Mouse (Mus musculus): Measurements from ENCODE around the gene Mtch1.
"Not testable (repeated sequence)": the region's sequence is repeated elsewhere in the genome, so short reads cannot be mapped to it uniquely, and the experiment has no call there.

Gene Mtch1

GRCm38 (mm10) chr17:29336266-29336990 is 11.3 kb downstream of the Mtch1 start:
- DNase-seq (ENCODE audit: low spot score in 2 of 2) = no peak

- no peak for DNase-seq (ENCODE audit: low spot score in 2 of 2)
Measured at GRCm38 (mm10) chr17:29332186-29332685, 15.5 kb downstream of the Mtch1 start.

DNA sequence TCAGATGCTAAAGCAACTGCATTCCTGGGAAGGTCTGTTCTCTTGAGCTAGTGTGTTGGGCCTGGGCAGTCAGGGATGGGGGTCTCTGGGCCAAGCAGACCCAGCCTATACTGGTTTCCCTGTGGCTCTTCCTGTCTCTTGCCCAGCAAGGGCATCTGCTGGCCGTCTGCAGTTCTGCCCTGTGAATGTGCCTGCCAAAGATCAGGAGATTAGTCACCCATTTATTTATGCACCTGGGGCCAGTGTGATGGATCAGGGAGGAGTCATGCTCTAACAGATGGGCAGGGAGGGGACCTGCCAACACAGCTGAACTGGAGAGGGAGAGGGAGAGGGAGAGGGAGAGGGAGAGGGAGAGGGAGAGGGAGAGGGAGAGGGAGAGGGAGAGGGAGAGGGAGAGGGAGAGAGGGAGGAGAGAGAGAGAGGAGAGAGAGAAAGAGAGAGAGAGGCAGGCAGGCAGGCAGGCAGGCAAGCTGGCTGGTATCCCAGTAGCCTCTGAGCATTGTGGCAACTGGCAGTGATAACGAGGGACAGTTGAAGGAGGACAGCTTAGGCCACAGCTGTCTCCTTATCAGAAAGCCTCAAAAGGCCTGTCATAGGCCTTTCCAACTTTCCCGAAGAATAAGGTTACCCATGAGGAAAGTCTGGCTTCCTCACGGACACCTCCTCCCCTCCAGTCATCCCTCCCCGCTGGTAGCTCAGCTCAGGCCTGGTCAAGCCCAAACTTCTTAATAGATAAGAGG is 16.9 kb downstream of the Mtch1 start:
- no peak for DNase-seq (ENCODE audit: low spot score in 2 of 2)

- DNase-seq (ENCODE audit: low spot score in 2 of 2) = no peak
Measured at GRCm38 (mm10) chr17:29330221-29330620, 17.5 kb downstream of the Mtch1 start.

- DNase-seq (ENCODE audit: low spot score in 2 of 2) = no peak
Measured at GRCm38 (mm10) chr17:29327691-29328090, 20.0 kb downstream of the Mtch1 start.

DNA sequence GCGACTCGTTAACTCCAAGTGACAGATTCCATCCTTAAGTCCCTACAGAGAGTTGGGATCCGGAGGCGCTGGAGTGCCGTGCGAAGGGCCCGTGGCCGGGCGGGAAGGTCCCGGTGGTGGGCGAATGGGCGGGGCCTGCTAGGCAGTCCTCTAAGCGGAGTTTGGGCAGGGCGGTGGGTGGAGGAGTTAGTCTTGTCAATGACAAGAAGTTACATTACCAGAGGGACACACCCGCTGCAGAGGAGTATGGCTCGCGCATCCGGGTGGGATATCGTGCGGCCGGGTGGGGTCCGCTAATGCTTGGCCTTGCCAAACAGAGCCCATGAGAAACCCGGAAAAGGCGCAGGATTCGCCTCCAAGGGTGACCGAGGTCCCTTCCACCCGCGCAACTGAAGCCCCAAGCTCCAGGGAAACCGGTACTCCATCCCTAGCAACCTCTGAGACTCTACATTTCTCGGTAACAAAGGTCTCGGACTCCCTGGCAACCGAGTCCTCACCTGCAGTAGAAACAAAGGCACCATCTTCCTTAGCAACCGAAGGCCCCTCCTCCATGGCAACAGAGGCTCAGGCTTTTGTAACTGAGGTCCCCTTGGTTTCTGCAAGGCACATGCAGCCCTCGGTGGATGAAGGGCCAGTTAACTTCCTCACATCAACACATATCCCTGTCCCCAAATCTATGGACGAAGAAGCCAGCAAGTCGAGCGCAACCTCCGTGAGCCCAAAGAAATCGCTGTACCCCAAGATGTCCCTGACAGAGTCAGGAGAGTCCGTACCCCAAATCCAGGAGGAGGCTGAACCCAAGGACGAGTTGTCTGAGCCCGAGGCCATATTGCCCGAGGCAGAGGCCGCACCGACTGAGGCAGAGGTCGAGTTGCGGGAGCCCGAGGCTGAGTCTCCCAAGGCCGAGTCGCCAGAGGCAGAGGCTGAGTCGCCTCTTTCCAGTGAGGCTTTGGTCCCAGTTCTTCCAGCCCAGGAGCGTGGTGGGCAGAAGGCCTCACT is 20.9 kb downstream of the Mtch1 start:
- no peak for DNase-seq (ENCODE audit: low spot score in 2 of 2)

- DNase-seq (ENCODE audit: low spot score in 2 of 2) = no peak
Measured at GRCm38 (mm10) chr17:29325831-29326230, 21.9 kb downstream of the Mtch1 start.

DNA sequence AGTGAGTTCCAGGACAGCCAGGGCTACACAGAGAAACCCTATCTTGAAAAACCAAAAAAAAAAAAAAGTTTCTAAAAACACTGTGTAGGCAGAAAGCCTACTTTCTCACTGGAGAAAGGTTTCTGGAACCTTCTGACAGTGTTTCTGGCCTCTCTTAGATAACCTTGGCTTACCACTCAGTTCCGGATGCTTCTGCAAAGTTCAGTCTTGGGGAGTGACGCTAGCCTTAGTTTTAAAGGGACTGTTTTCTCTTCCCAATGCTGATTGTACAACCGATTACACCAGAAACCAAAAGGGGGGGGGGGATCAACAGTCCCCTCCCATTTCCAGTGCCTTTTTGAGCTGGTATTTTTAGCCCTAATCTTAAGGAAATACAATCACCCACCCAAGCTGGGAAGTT is 24.1 kb downstream of the Mtch1 start:
- no peak for DNase-seq (ENCODE audit: low spot score in 2 of 2)

DNA sequence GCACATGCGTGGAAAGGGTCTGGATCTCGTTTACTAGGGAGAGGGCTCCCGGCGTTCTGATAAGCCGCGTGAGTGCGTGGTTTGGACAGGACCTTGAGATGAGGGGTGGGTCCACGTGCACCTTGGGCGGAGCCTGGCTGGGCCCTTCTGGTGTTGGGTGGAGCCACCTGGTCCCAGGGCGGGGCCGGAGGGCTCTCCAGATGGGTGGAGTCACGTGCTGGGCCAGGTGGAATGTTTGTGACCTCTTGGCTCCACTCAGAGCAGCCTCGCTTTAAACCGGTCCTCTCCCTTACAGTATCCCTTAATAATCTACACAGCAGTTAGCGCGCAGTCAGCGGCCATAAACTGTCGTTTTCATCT is 25.2 kb downstream of the Mtch1 start:
- DNase-seq (ENCODE audit: low spot score in 2 of 2) = no peak

DNA sequence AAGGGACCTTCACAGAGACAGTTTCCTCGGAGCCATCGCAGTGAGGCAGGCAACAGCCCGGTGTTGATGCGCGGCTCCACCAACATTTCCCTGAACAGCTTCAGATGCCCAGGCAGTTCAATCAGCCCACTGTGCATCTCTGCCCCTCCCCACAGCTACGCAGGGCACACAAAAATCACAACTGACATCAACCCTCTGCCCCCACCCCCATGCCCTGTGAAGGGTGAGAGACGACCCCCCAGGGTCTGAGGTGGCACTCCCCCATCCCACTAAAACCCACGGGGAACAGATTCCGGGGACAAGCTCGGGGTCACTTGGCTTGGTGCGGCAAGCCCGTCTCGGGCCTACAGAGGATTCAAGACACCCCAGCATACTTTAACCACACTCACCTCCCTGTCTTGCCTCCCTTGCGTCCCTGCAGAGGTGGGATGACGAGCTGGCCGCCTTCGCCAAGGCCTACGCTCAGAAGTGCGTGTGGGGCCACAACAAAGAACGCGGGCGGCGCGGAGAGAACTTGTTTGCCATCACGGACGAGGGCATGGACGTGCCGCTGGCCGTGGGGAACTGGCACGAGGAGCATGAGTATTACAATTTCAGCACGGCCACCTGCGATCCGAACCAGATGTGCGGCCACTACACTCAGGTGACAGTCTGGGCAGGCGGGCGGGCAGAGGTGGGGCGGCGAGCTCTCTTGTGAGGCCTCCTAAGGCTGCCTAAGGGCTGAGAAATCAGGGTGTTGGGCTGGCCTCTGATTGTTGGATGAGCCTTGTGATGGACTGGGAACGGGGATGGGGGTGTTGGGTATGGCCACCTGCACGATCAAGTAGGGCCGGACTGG is 25.8 kb downstream of the Mtch1 start:
- no peak for DNase-seq (ENCODE audit: low spot score in 2 of 2)

- DNase-seq (ENCODE audit: low spot score in 2 of 2) = no peak
Measured at GRCm38 (mm10) chr17:29319881-29320639, 27.7 kb downstream of the Mtch1 start.

DNA sequence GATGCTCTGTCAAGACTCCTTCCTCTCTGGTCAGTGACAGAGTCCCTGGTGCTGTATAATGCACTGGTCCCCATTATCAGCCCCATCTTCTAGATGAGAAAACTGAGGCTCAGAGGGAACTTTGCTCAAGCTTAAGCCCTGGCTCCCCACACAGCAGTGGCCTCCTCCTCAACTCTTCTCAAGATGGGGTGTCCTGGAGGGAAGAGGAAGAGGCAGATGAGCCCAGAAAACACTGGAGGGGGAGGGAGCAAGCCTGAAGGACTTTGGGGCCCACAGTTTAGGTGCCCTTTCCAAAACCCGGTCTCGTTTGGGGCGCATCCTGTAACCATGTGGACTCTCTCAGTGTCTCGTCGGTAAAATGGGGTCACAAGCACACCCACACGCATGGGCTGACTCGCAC is 28.3 kb downstream of the Mtch1 start:
- DNase-seq (ENCODE audit: low spot score in 2 of 2) = no peak

GRCm38 (mm10) chr17:29318731-29319250 is 28.9 kb downstream of the Mtch1 start:
- DNase-seq (ENCODE audit: low spot score in 2 of 2) = no peak

- DNase-seq (ENCODE audit: low spot score in 2 of 2) = not testable (repeated sequence)
Measured at GRCm38 (mm10) chr17:29317380-29317779, 30.4 kb downstream of the Mtch1 start, which contains the start of gene Pi16. Pi16 (plus strand) TSS chr17:29317680.

GRCm38 (mm10) chr17:29316891-29317290 is 30.8 kb downstream of the Mtch1 start:
- DNase-seq (ENCODE audit: low spot score in 2 of 2) = no peak

DNA sequence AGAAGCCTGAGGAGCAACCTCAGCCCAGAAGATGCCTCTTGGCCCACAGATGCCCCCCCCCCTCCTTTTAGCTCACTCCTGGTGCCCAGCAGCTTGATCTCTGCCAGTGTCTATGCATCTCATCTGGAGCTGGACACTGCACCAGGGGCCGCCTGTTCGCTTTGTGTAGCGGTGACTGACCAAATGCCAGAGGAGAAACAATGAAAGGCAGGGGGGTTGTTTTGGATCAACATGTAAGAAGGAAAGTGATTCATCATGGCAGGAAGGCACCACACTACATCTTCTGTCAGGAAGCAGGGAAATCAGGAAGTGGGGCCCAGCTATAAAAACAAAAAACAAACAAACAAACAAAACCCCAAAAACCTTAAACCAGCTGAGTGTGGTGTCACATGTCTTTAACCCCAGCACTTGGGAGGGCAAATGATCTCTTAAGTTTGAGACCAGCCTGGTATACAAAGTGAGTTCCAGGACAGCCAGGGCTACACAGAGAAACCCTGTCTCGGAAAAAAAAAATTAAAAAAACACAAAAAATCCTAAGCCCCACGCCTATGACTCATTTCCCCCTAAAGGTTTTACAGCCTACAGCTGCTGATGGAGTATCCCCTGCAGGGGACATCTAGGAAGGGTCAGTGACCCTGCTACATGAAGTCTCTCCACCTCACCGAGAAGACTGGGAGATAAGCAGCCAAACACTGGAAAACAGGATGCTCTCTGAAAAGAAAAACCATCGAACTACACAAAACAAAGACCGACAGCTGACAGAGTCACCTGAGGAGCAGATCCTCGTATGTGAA is 31.9 kb downstream of the Mtch1 start:
- DNase-seq (ENCODE audit: low spot score in 2 of 2) = no peak

GRCm38 (mm10) chr17:29313300-29313699 is 34.4 kb downstream of the Mtch1 start:
- no peak for DNase-seq (ENCODE audit: low spot score in 2 of 2)

GRCm38 (mm10) chr17:29312082-29312481 is 35.7 kb downstream of the Mtch1 start:
- DNase-seq (ENCODE audit: low spot score in 2 of 2) = no peak

- DNase-seq (ENCODE audit: low spot score in 2 of 2) = no peak
Measured at GRCm38 (mm10) chr17:29311602-29312001, 36.1 kb downstream of the Mtch1 start.

Data from frontal cortex, postnatal 36 days (tissue).